Mouse (Mus musculus): Measurements from ENCODE around the gene Clic4. TPM values are rescaled to one million over a fixed set of nuclear protein-coding genes. Genes with fewer than 3 reads are reported as not detected.

The Clic4 gene
- total and polyA plus RNA-seq, 3 experiments = 148 to 249 (median 248) TPM

- peaks cover 15% of the 10 kb centered on the region for H3K36me3 ChIP-seq (ENCODE audit: control insufficient read depth, insufficient read depth, low read length)
- H3K27me3 ChIP-seq (ENCODE audit: control insufficient read depth, insufficient read depth, low read length) = no peaks in the 10 kb centered on the region
- no peak overlapping the region for H3K9ac ChIP-seq (ENCODE audit: low read depth, low read length)
- DNase-seq = no peak
- TF ChIP-seq EP300 (IDR thresholded peaks at IDR 0.05; ENCODE audit: insufficient read depth, low read depth, low read length) = no peak
- intact Hi-C loops (cut with DNase I) = no loop called here
- H3K79me2 ChIP-seq (replicated peaks; ENCODE audit: control insufficient read depth, insufficient read depth, low read length) = peaks cover 23% of the 10 kb centered on the region
- WGBS = 37% methylated on average over 23 of the region's 23 CpGs
- H3K4me3 ChIP-seq = no peak overlapping the region
- H3K27ac ChIP-seq = peak overlapping the region; percentile 2; the same call in 1 of the 2 replicates
- H3K4me1 ChIP-seq (ENCODE audit: control insufficient read depth, insufficient read depth, low read length) = peaks cover 20% of the 10 kb centered on the region
Observed at GRCm38 (mm10) chr4:135246866-135247756, 25.5 kb downstream of the Clic4 start.

DNA sequence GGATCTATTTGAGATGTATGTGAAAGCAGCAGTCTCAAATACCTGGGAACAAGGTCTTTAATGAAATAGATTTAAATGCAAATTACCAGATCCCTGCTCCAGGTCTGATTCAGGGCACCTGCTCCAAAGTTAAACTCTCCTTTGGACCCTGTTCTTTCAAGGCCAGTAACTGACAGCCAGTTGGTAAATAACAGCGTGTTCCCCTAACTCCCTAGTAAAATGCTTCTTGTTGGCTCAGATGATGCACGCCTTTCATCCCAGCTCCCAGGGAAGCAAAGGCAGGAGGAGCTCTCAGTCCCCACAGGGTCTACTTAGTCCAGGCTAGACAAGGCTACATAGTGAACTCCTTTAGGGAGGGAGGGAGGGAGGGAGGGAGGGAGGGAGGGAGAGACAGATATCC is 26.2 kb downstream of the Clic4 start:
- no peak for DNase-seq
- WGBS = 55% methylated on average over 2 of the region's 2 CpGs
- peaks cover 21% of the 10 kb centered on the region for H3K4me1 ChIP-seq (ENCODE audit: control insufficient read depth, insufficient read depth, low read length)
- no peak overlapping the region for H3K9ac ChIP-seq (ENCODE audit: low read depth, low read length)
- intact Hi-C loops (cut with DNase I) = no loop called here
- peaks cover 23% of the 10 kb centered on the region for H3K79me2 ChIP-seq (replicated peaks; ENCODE audit: control insufficient read depth, insufficient read depth, low read length)
- H3K27me3 ChIP-seq (ENCODE audit: control insufficient read depth, insufficient read depth, low read length) = no peaks in the 10 kb centered on the region
- H3K4me3 ChIP-seq = no peak overlapping the region
- H3K36me3 ChIP-seq (ENCODE audit: control insufficient read depth, insufficient read depth, low read length) = peaks cover 10% of the 10 kb centered on the region
- no peak overlapping the region for H3K27ac ChIP-seq
- no peak for TF ChIP-seq POLR2A (IDR thresholded peaks at IDR 0.05; ENCODE audit: insufficient read depth, low read depth, low read length)
- no peak for TF ChIP-seq CTCF (IDR thresholded peaks at IDR 0.05)
- TF ChIP-seq EP300 (IDR thresholded peaks at IDR 0.05; ENCODE audit: insufficient read depth, low read depth, low read length) = no peak

DNA sequence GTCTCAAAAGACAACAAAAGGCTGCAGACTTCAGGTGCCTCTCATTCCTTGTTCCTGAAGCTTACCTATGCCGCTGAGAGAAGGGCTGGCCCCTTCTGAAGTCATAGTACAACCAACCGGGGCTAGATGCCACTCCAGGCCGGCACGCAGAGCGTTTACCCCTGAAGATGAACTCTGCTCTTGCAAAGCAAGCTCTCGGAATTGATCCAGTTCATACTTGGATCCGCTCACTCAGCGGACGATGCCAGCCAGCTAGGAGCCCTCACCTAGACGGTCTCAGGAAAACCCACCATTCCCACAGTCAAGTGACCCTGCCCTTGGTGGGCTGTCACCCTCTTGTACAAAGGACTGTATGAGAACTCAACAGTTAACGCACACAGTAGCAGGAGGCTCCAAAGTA is 26.8 kb downstream of the Clic4 start:
- 80% methylated on average over 11 of the region's 11 CpGs for WGBS
- H3K36me3 ChIP-seq (ENCODE audit: control insufficient read depth, insufficient read depth, low read length) = peaks cover 10% of the 10 kb centered on the region
- H3K4me3 ChIP-seq = no peak overlapping the region
- intact Hi-C loops (cut with DNase I) = no loop called here
- no peaks in the 10 kb centered on the region for H3K27me3 ChIP-seq (ENCODE audit: control insufficient read depth, insufficient read depth, low read length)
- no peak for TF ChIP-seq POLR2A (IDR thresholded peaks at IDR 0.05; ENCODE audit: insufficient read depth, low read depth, low read length)
- TF ChIP-seq EP300 (IDR thresholded peaks at IDR 0.05; ENCODE audit: insufficient read depth, low read depth, low read length) = no peak
- no peak for TF ChIP-seq CTCF (IDR thresholded peaks at IDR 0.05)
- peak overlapping the region; percentile 11; the same call in 1 of the 2 replicates for H3K27ac ChIP-seq
- H3K9ac ChIP-seq (ENCODE audit: low read depth, low read length) = 0 out of 2 replicates have a peak overlapping the region, but pooled peaks have one; percentile 14
- no peak for DNase-seq
- H3K4me1 ChIP-seq (ENCODE audit: control insufficient read depth, insufficient read depth, low read length) = peaks cover 23% of the 10 kb centered on the region
- peaks cover 18% of the 10 kb centered on the region for H3K79me2 ChIP-seq (replicated peaks; ENCODE audit: control insufficient read depth, insufficient read depth, low read length)

DNA sequence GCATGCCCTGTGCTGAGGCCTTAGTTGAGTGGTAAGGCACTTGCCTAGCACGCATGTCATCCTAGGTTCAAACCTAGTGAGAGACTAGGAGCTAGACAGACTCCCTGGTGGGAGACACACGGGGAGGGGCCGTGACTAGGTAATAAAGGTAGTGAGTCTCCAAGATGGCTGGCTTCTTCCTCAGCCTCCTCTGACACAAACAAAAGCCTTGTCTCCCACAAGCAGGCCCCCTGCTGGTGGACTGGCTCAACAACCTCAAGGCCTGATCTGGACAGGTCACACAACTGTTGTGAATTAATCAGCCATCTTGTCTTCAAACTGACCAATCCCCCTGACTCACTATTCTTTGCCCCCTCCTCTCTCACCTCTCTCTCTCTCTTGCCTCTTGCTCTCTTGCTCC is 28.3 kb downstream of the Clic4 start:
- DNase-seq = no peak
- WGBS = 91% methylated on average over 3 of the region's 3 CpGs
- H3K27ac ChIP-seq = no peak overlapping the region

DNA sequence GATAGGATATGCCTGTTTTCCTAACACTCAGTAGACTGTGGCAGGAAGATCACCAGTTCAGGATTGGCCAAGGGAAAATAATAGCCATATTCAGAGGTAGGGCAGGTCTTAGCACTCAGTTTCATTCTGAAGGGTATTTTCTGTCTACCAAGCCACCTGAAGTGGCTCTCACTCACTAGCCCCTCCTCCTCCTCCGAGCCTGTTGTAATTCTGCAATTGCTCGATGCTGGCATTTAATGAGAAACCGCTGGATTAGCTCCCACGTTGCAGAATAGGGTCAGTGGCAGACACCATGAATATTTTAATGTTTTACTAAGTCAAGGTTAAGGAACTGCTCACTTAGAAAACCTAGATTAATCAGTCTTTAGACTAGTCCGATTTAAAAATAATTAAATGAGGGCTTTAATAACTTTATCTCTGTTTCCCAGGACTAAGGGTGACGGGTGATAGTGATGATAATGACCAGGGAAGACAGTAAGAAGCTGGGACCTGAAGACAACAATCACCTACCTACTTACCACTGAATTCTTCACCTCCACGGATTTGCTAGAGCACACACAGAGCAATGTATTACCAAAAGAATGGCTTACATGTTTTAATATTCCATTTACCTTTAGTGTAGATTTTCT is 29.6 kb downstream of the Clic4 start:
- Histone ChIP-seq H3K36me3 (ENCODE audit: control insufficient read depth, insufficient read depth, low read length) (peaks cover 20% of the 10 kb centered on the region), H3K79me2 (replicated peaks; ENCODE audit: control insufficient read depth, insufficient read depth, low read length) (peaks cover 10% of the 10 kb centered on the region), H3K27me3 (ENCODE audit: control insufficient read depth, insufficient read depth, low read length) (no peaks in the 10 kb centered on the region), H3K4me3 (no peak overlapping the region), H3K4me1 (ENCODE audit: control insufficient read depth, insufficient read depth, low read length) (peaks cover 37% of the 10 kb centered on the region), H3K27ac (no peak overlapping the region), H3K9ac (ENCODE audit: low read depth, low read length) (no peak overlapping the region)
- TF ChIP-seq POLR2A (IDR thresholded peaks at IDR 0.05; ENCODE audit: insufficient read depth, low read depth, low read length) (no peak), CTCF (IDR thresholded peaks at IDR 0.05) (no peak), EP300 (IDR thresholded peaks at IDR 0.05; ENCODE audit: insufficient read depth, low read depth, low read length) (no peak)
- WGBS = 71% methylated on average over 7 of the region's 7 CpGs
- intact Hi-C loops (cut with DNase I) = no loop called here
- no peak for DNase-seq

More for the DNA sequence above, 28.3 kb downstream of the Clic4 start:
- Histone ChIP-seq H3K27me3 (ENCODE audit: control insufficient read depth, insufficient read depth, low read length) (no peaks in the 10 kb centered on the region), H3K4me1 (ENCODE audit: control insufficient read depth, insufficient read depth, low read length) (peaks cover 32% of the 10 kb centered on the region), H3K36me3 (ENCODE audit: control insufficient read depth, insufficient read depth, low read length) (peaks cover 12% of the 10 kb centered on the region), H3K9ac (ENCODE audit: low read depth, low read length) (no peak overlapping the region), H3K79me2 (replicated peaks; ENCODE audit: control insufficient read depth, insufficient read depth, low read length) (peaks cover 13% of the 10 kb centered on the region), H3K4me3 (no peak overlapping the region)
- intact Hi-C loops (cut with DNase I) = no loop called here
- TF ChIP-seq EP300 (IDR thresholded peaks at IDR 0.05; ENCODE audit: insufficient read depth, low read depth, low read length) = no peak
- no peak for TF ChIP-seq POLR2A (IDR thresholded peaks at IDR 0.05; ENCODE audit: insufficient read depth, low read depth, low read length)
- TF ChIP-seq CTCF (IDR thresholded peaks at IDR 0.05) = peak; percentile 68

DNA sequence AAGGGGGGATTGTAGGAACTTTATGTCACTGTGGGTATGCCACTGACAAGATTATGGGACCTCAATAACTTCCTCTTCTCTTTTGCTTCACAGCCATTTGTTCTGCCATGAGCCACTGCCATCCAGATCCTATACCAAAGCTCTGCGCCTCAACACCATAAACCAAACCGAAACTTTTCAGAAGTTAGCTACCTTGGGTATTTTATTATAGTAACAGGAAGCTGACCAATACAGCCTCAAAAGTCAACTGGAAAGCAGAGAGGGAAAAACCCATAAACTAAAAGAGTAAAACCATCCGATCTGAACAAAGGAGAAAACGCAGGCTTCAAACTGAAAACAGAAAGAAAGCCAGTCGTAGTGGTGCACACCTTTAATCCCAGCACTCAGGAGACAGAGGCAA is 30.2 kb downstream of the Clic4 start:
- H3K79me2 ChIP-seq (replicated peaks; ENCODE audit: control insufficient read depth, insufficient read depth, low read length) = peaks cover 10% of the 10 kb centered on the region
- H3K27ac ChIP-seq = no peak overlapping the region; the same call in 1 of the 2 replicates
- peaks cover 33% of the 10 kb centered on the region for H3K4me1 ChIP-seq (ENCODE audit: control insufficient read depth, insufficient read depth, low read length)
- no peak overlapping the region for H3K4me3 ChIP-seq
- TF ChIP-seq CTCF (IDR thresholded peaks at IDR 0.05) = no peak
- TF ChIP-seq EP300 (IDR thresholded peaks at IDR 0.05; ENCODE audit: insufficient read depth, low read depth, low read length) = no peak
- WGBS = 78% methylated on average over 5 of the region's 5 CpGs
- intact Hi-C loops (cut with DNase I) = no loop called here
- no peak overlapping the region for H3K9ac ChIP-seq (ENCODE audit: low read depth, low read length)
- H3K27me3 ChIP-seq (ENCODE audit: control insufficient read depth, insufficient read depth, low read length) = no peaks in the 10 kb centered on the region
- DNase-seq = no peak
- peaks cover 21% of the 10 kb centered on the region for H3K36me3 ChIP-seq (ENCODE audit: control insufficient read depth, insufficient read depth, low read length)
